Mouse (Mus musculus) forebrain, embryonic 14.5 days (tissue): Measurements from ENCODE around the gene Abcg5. TPM values are rescaled to one million over a fixed set of nuclear protein-coding genes. Genes with fewer than 3 reads are reported as not detected.

ENCODE experiments used
- ATAC-seq: fragments of 200-750 bp; cut with Nextera tagmentation; 2 replicates; pipeline ENCODE4 v1.8.0; 2017; ENCODE audit warnings: mild to moderate bottlenecking, moderate library complexity
- DNase-seq: peaks from one replicate; pipeline ENCODE4 v3.0.0-alpha.2; 2015; ENCODE audit warnings: low spot score
- H3K27ac ChIP-seq: fragments of 300-500 bp; sonication (generic); 2 replicates; pipeline ENCODE4 v1.5.1; 2014; ENCODE audit warnings: low read depth, mild to moderate bottlenecking, control low read depth, low read length, moderate library complexity
- H3K27me3 ChIP-seq: fragments of 300-500 bp; sonication (generic); replicated peaks from 2 replicates; pipeline ENCODE4 v1.6.1; 2014; ENCODE audit warnings: low read length, control low read depth, mixed read lengths; ENCODE audit not compliant: control insufficient read depth, insufficient read depth
- H3K36me3 ChIP-seq: fragments of 300-500 bp; sonication (generic); 2 replicates; pipeline ENCODE4 v1.6.1; 2014; ENCODE audit warnings: low read length, control low read depth; ENCODE audit not compliant: control insufficient read depth, insufficient read depth
- H3K4me1 ChIP-seq: fragments of 300-500 bp; sonication (generic); 2 replicates; pipeline ENCODE4 v1.6.1; 2014; ENCODE audit warnings: antibody characterized with exemption, low read length, control low read depth; ENCODE audit not compliant: control insufficient read depth, insufficient read depth
- H3K4me2 ChIP-seq: fragments of 300-500 bp; sonication (generic); 2 replicates; pipeline ENCODE4 v1.6.1; 2014; ENCODE audit warnings: mild to moderate bottlenecking, control low read depth, low read length
- H3K4me3 ChIP-seq: fragments of 300-500 bp; sonication (generic); 2 replicates; pipeline ENCODE4 v1.5.1; 2014; ENCODE audit warnings: low read depth, low read length, control low read depth
- H3K9ac ChIP-seq: fragments of 300-500 bp; sonication (generic); 2 replicates; pipeline ENCODE4 v1.6.1; 2014; ENCODE audit warnings: mild to moderate bottlenecking, low read length, control low read depth, moderate library complexity
- H3K9me3 ChIP-seq: fragments of 300-500 bp; sonication (generic); replicated peaks from 2 replicates; pipeline ENCODE4 v1.6.1; 2016; ENCODE audit warnings: low read length, control low read depth, mixed read lengths; ENCODE audit not compliant: control insufficient read depth
- WGBS: fragments of 180-500 bp; shearing (Covaris S2); extraction: QIAGEN DNeasy Blood & Tissue Kit; methylation state at CpG from one replicate; pipeline ENCODE4 v1.1.7; 2014; 5-methylcytosine and 5-hydroxymethylcytosine counted together
- polyA plus RNA-seq: library from polyadenylated mRNA; unstranded; fragments of >200 nt; fragmentation: Nextera tagmentation; extraction: Ambion mirVana; gene quantifications from 2 replicates; pipeline ENCODE4 v1.2.1, GENCODE M21; 2014

Abcg5 gene
- polyA plus RNA-seq, 1 experiment from 2014 or later, result 4.1 TPM

DNA sequence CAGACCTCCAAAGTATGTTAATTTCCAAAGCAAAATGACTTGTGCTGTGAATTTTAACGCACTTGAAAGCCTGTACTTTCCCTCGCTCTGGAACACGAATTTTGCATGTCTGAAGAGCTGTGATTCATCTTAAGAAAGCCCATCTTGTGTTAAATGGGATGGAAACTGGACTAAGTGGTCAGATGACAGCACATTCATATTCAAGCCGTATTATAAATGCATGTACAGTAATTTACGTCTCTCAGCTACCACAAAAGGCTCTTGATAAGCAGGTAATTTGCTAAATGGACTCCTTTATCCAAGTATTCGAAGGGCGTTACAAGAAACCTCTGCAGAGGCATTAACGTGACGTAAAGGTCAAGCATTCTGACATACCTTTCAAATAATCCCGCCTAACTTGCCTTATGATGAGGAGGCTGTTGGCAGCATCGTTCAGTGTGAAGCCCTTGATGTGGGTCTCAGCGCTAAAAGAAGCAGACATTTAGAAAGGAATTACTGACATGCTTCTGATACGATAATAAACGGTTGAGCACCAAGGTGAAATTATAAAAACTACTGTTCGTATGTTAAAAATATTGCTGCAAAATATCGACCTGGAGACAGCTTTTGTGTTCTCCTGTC, 33.6 kb upstream of the Abcg5 start:
- ATAC-seq, result peak; percentile 50
- Histone ChIP-seq H3K27ac (no peak overlapping the region), H3K27me3 (no peaks in the 10 kb centered on the region), H3K4me3 (no peak overlapping the region), H3K9me3 (no peaks in the 10 kb centered on the region), H3K36me3 (peaks cover 4% of the 10 kb centered on the region; the same call in 1 of the 2 replicates), H3K4me2 (no peak overlapping the region), H3K9ac (no peak overlapping the region), H3K4me1 (peaks cover 18% of the 10 kb centered on the region; the same call in 1 of the 2 replicates)
- 31% methylated on average over 16 of the region's 16 CpGs for WGBS
- peak; percentile 67 for DNase-seq

GRCm38 (mm10) chr17:84714930-84715329, 32.1 kb upstream of the Abcg5 start:
- no peak overlapping the region for H3K4me3 ChIP-seq
- DNase-seq (no peak), ATAC-seq (no peak)
- peaks cover 3% of the 10 kb centered on the region; the same call in 1 of the 2 replicates for H3K36me3 ChIP-seq
- no peaks in the 10 kb centered on the region for H3K9me3 ChIP-seq
- H3K4me1 ChIP-seq, result peaks cover 21% of the 10 kb centered on the region; the same call in 1 of the 2 replicates
- no peak overlapping the region for H3K4me2 ChIP-seq
- H3K27me3 ChIP-seq, result no peaks in the 10 kb centered on the region
- WGBS, result 55% methylated on average over 4 of the region's 4 CpGs
- H3K27ac ChIP-seq, result 0 out of 2 replicates have a peak overlapping the region, but pooled peaks have one; percentile 4
- no peak overlapping the region for H3K9ac ChIP-seq

- Histone ChIP-seq H3K27me3 (no peaks in the 10 kb centered on the region), H3K9ac (no peak overlapping the region), H3K9me3 (no peaks in the 10 kb centered on the region), H3K4me3 (no peak overlapping the region), H3K27ac (peak overlapping the region; percentile 14; the same call in 1 of the 2 replicates), H3K36me3 (peaks cover 4% of the 10 kb centered on the region; the same call in 1 of the 2 replicates), H3K4me1 (peaks cover 33% of the 10 kb centered on the region), H3K4me2 (no peak overlapping the region)
- DNase-seq, result peak; percentile 59
- WGBS, result 30% methylated on average over 18 of the region's 18 CpGs
- peak; percentile 27 for ATAC-seq
These were observed 30.9 kb upstream of the Abcg5 start for GRCm38 (mm10) chr17:84713563-84714164.

- Histone ChIP-seq H3K4me3 (no peak overlapping the region), H3K9ac (no peak overlapping the region), H3K4me1 (peaks cover 24% of the 10 kb centered on the region), H3K36me3 (peaks cover 10% of the 10 kb centered on the region; the same call in 1 of the 2 replicates), H3K27me3 (0 out of 2 replicates have a peak, but pooled peaks cover 4% of the 10 kb centered on the region), H3K27ac (peak overlapping the region; percentile 39; the same call in 1 of the 2 replicates), H3K4me2 (peak overlapping the region; percentile 30), H3K9me3 (no peaks in the 10 kb centered on the region)
- DNase-seq (peak; percentile 83), ATAC-seq (peak; percentile 83)
- WGBS, result 17% methylated on average over 17 of the region's 17 CpGs
These were observed 26.6 kb upstream of the Abcg5 start for GRCm38 (mm10) chr17:84709403-84709851.

GRCm38 (mm10) chr17:84708818-84709217, 26.0 kb upstream of the Abcg5 start:
- no peak for ATAC-seq

GRCm38 (mm10) chr17:84707407-84707806, 24.6 kb upstream of the Abcg5 start:
- no peaks in the 10 kb centered on the region for H3K9me3 ChIP-seq
- 0 out of 2 replicates have a peak, but pooled peaks cover 4% of the 10 kb centered on the region for H3K27me3 ChIP-seq
- WGBS, result 73% methylated on average over 4 of the region's 4 CpGs
- no peak overlapping the region for H3K27ac ChIP-seq
- ATAC-seq (no peak), DNase-seq (no peak)
- peaks cover 10% of the 10 kb centered on the region; the same call in 1 of the 2 replicates for H3K36me3 ChIP-seq
- no peak overlapping the region for H3K4me2 ChIP-seq
- peaks cover 17% of the 10 kb centered on the region for H3K4me1 ChIP-seq
- H3K9ac ChIP-seq, result no peak overlapping the region
- H3K4me3 ChIP-seq, result no peak overlapping the region

More at GRCm38 (mm10) chr17:84708818-84709217, 26.0 kb upstream of the Abcg5 start:
- H3K4me2 ChIP-seq, result peak overlapping the region; percentile 30; the same call in 1 of the 2 replicates
- H3K27me3 ChIP-seq, result 0 out of 2 replicates have a peak, but pooled peaks cover 4% of the 10 kb centered on the region
- DNase-seq, result no peak
- no peaks in the 10 kb centered on the region for H3K9me3 ChIP-seq
- H3K4me3 ChIP-seq, result no peak overlapping the region
- H3K9ac ChIP-seq, result no peak overlapping the region
- H3K36me3 ChIP-seq, result peaks cover 10% of the 10 kb centered on the region; the same call in 1 of the 2 replicates
- no peak overlapping the region for H3K27ac ChIP-seq
- H3K4me1 ChIP-seq, result peaks cover 21% of the 10 kb centered on the region
- WGBS, result 80% methylated on average over 7 of the region's 7 CpGs

DNA sequence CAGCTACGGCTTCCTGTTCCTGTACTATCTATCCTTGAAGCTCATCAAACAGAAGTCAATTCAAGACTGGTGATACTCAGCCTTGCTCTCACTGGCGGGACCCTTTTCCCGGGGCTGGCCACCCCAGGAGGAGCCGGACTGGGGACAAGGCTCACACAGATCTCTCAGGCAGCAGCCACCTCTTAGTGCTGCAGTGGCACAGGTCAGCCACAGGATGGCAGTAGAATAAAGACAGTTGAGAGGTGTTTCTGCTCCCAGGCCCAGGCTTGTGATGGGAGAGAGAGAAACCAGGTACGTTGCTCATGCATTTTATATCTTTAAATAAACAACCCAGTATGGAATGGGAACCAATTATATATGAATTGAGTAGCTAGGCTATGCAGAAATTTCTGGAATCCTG, 15.9 kb upstream of the Abcg5 start:
- 23% methylated on average over 5 of the region's 5 CpGs for WGBS
- DNase-seq (peak; percentile 81), ATAC-seq (peak; percentile 81)
- Histone ChIP-seq H3K9ac (no peak overlapping the region), H3K27me3 (0 out of 2 replicates have a peak, but pooled peaks cover 3% of the 10 kb centered on the region), H3K9me3 (no peaks in the 10 kb centered on the region), H3K4me1 (no peaks in the 10 kb centered on the region), H3K27ac (no peak overlapping the region), H3K36me3 (no peaks in the 10 kb centered on the region), H3K4me3 (no peak overlapping the region), H3K4me2 (no peak overlapping the region)

GRCm38 (mm10) chr17:84696537-84696936, 13.7 kb upstream of the Abcg5 start:
- Histone ChIP-seq H3K4me1 (no peaks in the 10 kb centered on the region), H3K9ac (no peak overlapping the region), H3K4me3 (no peak overlapping the region), H3K27me3 (0 out of 2 replicates have a peak, but pooled peaks cover 3% of the 10 kb centered on the region), H3K27ac (no peak overlapping the region), H3K36me3 (no peaks in the 10 kb centered on the region), H3K9me3 (no peaks in the 10 kb centered on the region), H3K4me2 (no peak overlapping the region)
- no peak for ATAC-seq
- 86% methylated on average over 6 of the region's 6 CpGs for WGBS
- DNase-seq, result no peak

GRCm38 (mm10) chr17:84693741-84694140, 10.9 kb upstream of the Abcg5 start:
- H3K9me3 ChIP-seq, result no peaks in the 10 kb centered on the region
- no peaks in the 10 kb centered on the region for H3K4me1 ChIP-seq
- no peak overlapping the region for H3K4me2 ChIP-seq
- DNase-seq (no peak), ATAC-seq (no peak)
- no peak overlapping the region for H3K27ac ChIP-seq
- 89% methylated on average over 2 of the region's 2 CpGs for WGBS
- no peaks in the 10 kb centered on the region for H3K36me3 ChIP-seq
- no peak overlapping the region for H3K4me3 ChIP-seq
- no peak overlapping the region for H3K9ac ChIP-seq
- no peaks in the 10 kb centered on the region for H3K27me3 ChIP-seq
